Mouse (Mus musculus): ENCODE results near the gene Itgae.
A peak's percentile ranks its signal among the peaks of the same experiment; 100 is the strongest.

The Itgae gene

GRCm38 (mm10) chr11:73090283-73090682 is at the start of gene Itgae:
Gene Itgae (plus strand): TSS chr11:73090583.
- no peak for DNase-seq (ENCODE audit: low spot score)

GRCm38 (mm10) chr11:73044229-73044755 is 46.1 kb upstream of the Itgae start:
- no peak for DNase-seq (ENCODE audit: low spot score)

GRCm38 (mm10) chr11:73044789-73045188 is 45.6 kb upstream of the Itgae start:
- no peak for DNase-seq (ENCODE audit: low spot score)

GRCm38 (mm10) chr11:73047542-73047996 is 42.8 kb upstream of the Itgae start, which contains the start of gene Ncbp3:
Gene Ncbp3 (plus strand): TSS chr11:73047783.
- peak; percentile 97 for DNase-seq (ENCODE audit: low spot score)

- peak; percentile 66 for DNase-seq (ENCODE audit: low spot score)
Observed at GRCm38 (mm10) chr11:73048030-73048876, 42.1 kb upstream of the Itgae start.

- DNase-seq (ENCODE audit: low spot score), result peak; percentile 84
Observed at GRCm38 (mm10) chr11:73049335-73049734, 41.0 kb upstream of the Itgae start.

GRCm38 (mm10) chr11:73052795-73053194 is 37.6 kb upstream of the Itgae start:
- DNase-seq (ENCODE audit: low spot score), result no peak

- DNase-seq (ENCODE audit: low spot score), result no peak
Observed at GRCm38 (mm10) chr11:73057701-73058100, 32.7 kb upstream of the Itgae start.

GRCm38 (mm10) chr11:73059630-73060029 is 30.8 kb upstream of the Itgae start:
- no peak for DNase-seq (ENCODE audit: low spot score)

GRCm38 (mm10) chr11:73061413-73061812 is 29.0 kb upstream of the Itgae start:
- no peak for DNase-seq (ENCODE audit: low spot score)

- DNase-seq (ENCODE audit: low spot score), result no peak
Observed at GRCm38 (mm10) chr11:73071839-73072238, 18.5 kb upstream of the Itgae start.

GRCm38 (mm10) chr11:73076295-73076694 is 14.1 kb upstream of the Itgae start:
- no peak for DNase-seq (ENCODE audit: low spot score)

GRCm38 (mm10) chr11:73076733-73077132 is 13.7 kb upstream of the Itgae start:
- no peak for DNase-seq (ENCODE audit: low spot score)

GRCm38 (mm10) chr11:73077211-73077720 is 13.1 kb upstream of the Itgae start:
- no peak for DNase-seq (ENCODE audit: low spot score)

GRCm38 (mm10) chr11:73078615-73079014 is 11.8 kb upstream of the Itgae start:
- no peak for DNase-seq (ENCODE audit: low spot score)

GRCm38 (mm10) chr11:73080306-73080705 is 10.1 kb upstream of the Itgae start:
- no peak for DNase-seq (ENCODE audit: low spot score)

- DNase-seq (ENCODE audit: low spot score), result no peak
Observed at GRCm38 (mm10) chr11:73084303-73084702, 6.1 kb upstream of the Itgae start.

- DNase-seq (ENCODE audit: low spot score), result no peak
Observed at GRCm38 (mm10) chr11:73084804-73085231, 5.6 kb upstream of the Itgae start.

- DNase-seq (ENCODE audit: low spot score), result no peak
Observed at GRCm38 (mm10) chr11:73085391-73085790, 5.0 kb upstream of the Itgae start.

- DNase-seq (ENCODE audit: low spot score), result no peak
Observed at GRCm38 (mm10) chr11:73087700-73088480, 2.5 kb upstream of the Itgae start.

- DNase-seq (ENCODE audit: low spot score), result no peak
Observed at GRCm38 (mm10) chr11:73090826-73091225, 443 bp downstream of the Itgae start.

- DNase-seq (ENCODE audit: low spot score), result no peak
Observed at GRCm38 (mm10) chr11:73092057-73092456, 1.7 kb downstream of the Itgae start.

All from c-Kit-positive CD71-positive TER-119-positive erythroid progenitor cells, embryonic 14.5 days (primary cell).